Mouse (Mus musculus) limb, embryonic 10.5 days (tissue): ENCODE results near the gene Prss44. TPM values are rescaled to one million over a fixed set of nuclear protein-coding genes. Genes with fewer than 3 reads are reported as not detected.

Experiments
- polyA plus RNA-seq: library from polyadenylated mRNA; unstranded; fragments of >200 nt; fragmentation: Nextera tagmentation; extraction: Ambion mirVana; gene quantifications from 2 replicates; pipeline ENCODE4 v1.2.1, GENCODE M21; 2016

Prss44 gene
- polyA plus RNA-seq, 1 experiment from 2014 or later: not detected

Other genes with a start within 250 kb of the Prss44 start
- gene Nradd, start 189.5 kb upstream of the Prss44 start, polyA plus RNA-seq: 52.8 and 60.6 TPM in 2 replicates
- 0.73 and 0.76 TPM in 2 replicates for gene Nbeal2, start 159.8 kb upstream of the Prss44 start, polyA plus RNA-seq
- gene Ccdc12, start 157.5 kb upstream of the Prss44 start, polyA plus RNA-seq: 164 and 175 TPM in 2 replicates
- gene Myl3, start 72.1 kb upstream of the Prss44 start, polyA plus RNA-seq: 1.7 and 3.5 TPM in 2 replicates
- gene Pth1r, start 66.8 kb upstream of the Prss44 start, polyA plus RNA-seq: 36.3 and 49.2 TPM in 2 replicates
- gene Prss42, start 15.8 kb upstream of the Prss44 start, polyA plus RNA-seq: not detected in 2 replicates
- gene Prss43, start 12.7 kb downstream of the Prss44 start, polyA plus RNA-seq: not detected in 2 replicates
- gene Prss45, start 20.6 kb downstream of the Prss44 start, polyA plus RNA-seq: not detected in 2 replicates
- not detected in 2 replicates for gene Prss46, start 30.5 kb downstream of the Prss44 start, polyA plus RNA-seq
- 0.69 and 0.83 TPM in 2 replicates for gene Prss50, start 44.0 kb downstream of the Prss44 start, polyA plus RNA-seq
- 1.8 and 1.9 TPM in 2 replicates for gene Als2cl, start 65.9 kb downstream of the Prss44 start, polyA plus RNA-seq
- gene Tmie, start 66.1 kb downstream of the Prss44 start, polyA plus RNA-seq: 0.09 TPM in 1 of 2 replicates, not detected in the other
- not detected in 2 replicates for gene Fam240a, start 102.9 kb downstream of the Prss44 start, polyA plus RNA-seq
- not detected in 2 replicates for gene Tdgf1, start 132.2 kb downstream of the Prss44 start, polyA plus RNA-seq
- gene Lrrc2, start 137.6 kb downstream of the Prss44 start, polyA plus RNA-seq: 0.08 and 0.20 TPM in 2 replicates
- gene Rtp3, start 176.6 kb downstream of the Prss44 start, polyA plus RNA-seq: 0.24 TPM in 1 of 2 replicates, not detected in the other
- not detected in 2 replicates for gene Ltf, start 205.3 kb downstream of the Prss44 start, polyA plus RNA-seq
- 0.41 and 0.54 TPM in 2 replicates for gene Ccrl2, start 243.5 kb downstream of the Prss44 start, polyA plus RNA-seq